Mouse (Mus musculus) bone marrow macrophage, adult 2 months (primary cell): ENCODE measurements around the gene Pkp4. TPM values are rescaled to one million over a fixed set of nuclear protein-coding genes. Genes with fewer than 3 reads are reported as not detected.
A peak's percentile ranks its signal among the peaks of the same experiment; 100 is the strongest.

Experiments used
- H3K27ac ChIP-seq: 2 replicates; pipeline ENCODE4 v1.5.1; 2012; ENCODE audit warnings: low read depth, low read length; ENCODE audit not compliant: insufficient read depth
- H3K4me1 ChIP-seq: 2 replicates; pipeline ENCODE4 v1.6.1; 2012; ENCODE audit warnings: low read length; ENCODE audit not compliant: control insufficient read depth, insufficient read depth
- H3K4me3 ChIP-seq: 2 replicates; pipeline ENCODE4 v1.5.1; 2012; ENCODE audit warnings: mild to moderate bottlenecking, low read length, moderate library complexity; ENCODE audit not compliant: insufficient read depth
- CTCF ChIP-seq: IDR thresholded peaks from 2 replicates; pipeline ENCODE4 v1.5.1; 2012; ENCODE audit warnings: low read depth, mild to moderate bottlenecking, low read length, moderate library complexity
- POLR2A ChIP-seq: IDR thresholded peaks from 2 replicates; pipeline ENCODE4 v1.6.1; 2012; ENCODE audit warnings: mild to moderate bottlenecking, low read depth, low read length, borderline replicate concordance
- polyA plus RNA-seq: library from polyadenylated mRNA; stranded (reverse); fragments of >200 nt; gene quantifications from 2 replicates; pipeline ENCODE4 v1.2.4, GENCODE M21; 2012; ENCODE audit not compliant: missing spikeins, insufficient read depth, insufficient read length

The Pkp4 gene
- polyA plus RNA-seq, 1 experiment = 20.0 TPM

- no peak overlapping the region for H3K27ac ChIP-seq
- no peak overlapping the region for H3K4me3 ChIP-seq
- H3K4me1 ChIP-seq = peaks cover 33% of the 10 kb centered on the region
- TF ChIP-seq POLR2A (no peak), CTCF (no peak)
These were observed 32.5 kb downstream of the Pkp4 start for GRCm38 (mm10) chr2:59193117-59193516.

GRCm38 (mm10) chr2:59197156-59197555 lies 36.5 kb downstream of the Pkp4 start:
- no peak for TF ChIP-seq CTCF
- TF ChIP-seq POLR2A = no peak
- peaks cover 34% of the 10 kb centered on the region for H3K4me1 ChIP-seq
- no peak overlapping the region for H3K27ac ChIP-seq
- H3K4me3 ChIP-seq = no peak overlapping the region

GRCm38 (mm10) chr2:59199476-59199976 lies 38.9 kb downstream of the Pkp4 start:
- no peak for TF ChIP-seq POLR2A
- TF ChIP-seq CTCF = no peak
- Histone ChIP-seq H3K27ac (no peak overlapping the region), H3K4me1 (peaks cover 41% of the 10 kb centered on the region), H3K4me3 (no peak overlapping the region)

- TF ChIP-seq CTCF (no peak), POLR2A (no peak)
- peaks cover 43% of the 10 kb centered on the region for H3K4me1 ChIP-seq
- H3K4me3 ChIP-seq = no peak overlapping the region
These were observed 39.9 kb downstream of the Pkp4 start for GRCm38 (mm10) chr2:59200511-59200910.

GRCm38 (mm10) chr2:59202930-59203329 lies 42.3 kb downstream of the Pkp4 start:
- Histone ChIP-seq H3K4me3 (no peak overlapping the region), H3K27ac (peak overlapping the region; percentile 42)
- no peak for TF ChIP-seq CTCF
- no peak for TF ChIP-seq POLR2A

More at GRCm38 (mm10) chr2:59200511-59200910, 39.9 kb downstream of the Pkp4 start:
- no peak overlapping the region for H3K27ac ChIP-seq

GRCm38 (mm10) chr2:59203627-59204425 lies 43.2 kb downstream of the Pkp4 start:
- peaks cover 58% of the 10 kb centered on the region for H3K4me1 ChIP-seq
- TF ChIP-seq POLR2A = no peak
- H3K27ac ChIP-seq = no peak overlapping the region
- H3K4me3 ChIP-seq = no peak overlapping the region

More at GRCm38 (mm10) chr2:59202930-59203329, 42.3 kb downstream of the Pkp4 start:
- peaks cover 59% of the 10 kb centered on the region for H3K4me1 ChIP-seq

GRCm38 (mm10) chr2:59205092-59205491 lies 44.4 kb downstream of the Pkp4 start:
- Histone ChIP-seq H3K4me3 (no peak overlapping the region), H3K27ac (no peak overlapping the region), H3K4me1 (peaks cover 58% of the 10 kb centered on the region)
- TF ChIP-seq CTCF (no peak), POLR2A (no peak)

- Histone ChIP-seq H3K27ac (no peak overlapping the region), H3K4me1 (peaks cover 53% of the 10 kb centered on the region), H3K4me3 (no peak overlapping the region)
- TF ChIP-seq POLR2A (no peak), CTCF (no peak)
These were observed 45.5 kb downstream of the Pkp4 start for GRCm38 (mm10) chr2:59206190-59206589.

- TF ChIP-seq POLR2A (no peak), CTCF (no peak)
- Histone ChIP-seq H3K4me1 (peaks cover 48% of the 10 kb centered on the region), H3K27ac (peak overlapping the region; percentile 19; the same call in 1 of the 2 replicates), H3K4me3 (0 out of 2 replicates have a peak overlapping the region, but pooled peaks have one; percentile 3)
These were observed 46.6 kb downstream of the Pkp4 start for GRCm38 (mm10) chr2:59207240-59207639.

GRCm38 (mm10) chr2:59207725-59208124 lies 47.1 kb downstream of the Pkp4 start:
- no peak for TF ChIP-seq POLR2A
- no peak for TF ChIP-seq CTCF
- no peak overlapping the region for H3K4me3 ChIP-seq
- H3K4me1 ChIP-seq = peaks cover 44% of the 10 kb centered on the region
- H3K27ac ChIP-seq = no peak overlapping the region
